Mouse (Mus musculus): ENCODE results near the gene Fnbp1l. TPM values are rescaled to one million over a fixed set of nuclear protein-coding genes. Genes with fewer than 3 reads are reported as not detected.

Gene Fnbp1l
- polyA plus RNA-seq, 1 experiment from 2014 or later: 19.8 TPM

- peaks cover 11% of the 10 kb centered on the region; the same call in 1 of the 2 replicates for H3K4me1 ChIP-seq (replicated peaks; ENCODE audit: control insufficient read depth, insufficient read depth, low read length)
- H3K9ac ChIP-seq (ENCODE audit: low read depth, low read length): no peak overlapping the region
- H3K4me2 ChIP-seq (replicated peaks; ENCODE audit: low read depth): peak overlapping the region; percentile 57; the same call in 1 of the 2 replicates
- H3K9me3 ChIP-seq (ENCODE audit: control insufficient read depth): no peaks in the 10 kb centered on the region
- ATAC-seq: peak; percentile 57
- TF ChIP-seq CTCF (IDR thresholded peaks at IDR 0.05; ENCODE audit: low read depth): no peak
- peak overlapping the region; percentile 94 for H3K27ac ChIP-seq (ENCODE audit: low read depth, low read length)
- WGBS: 41% methylated on average over 11 of the region's 11 CpGs
- no peak overlapping the region for H3K4me3 ChIP-seq (ENCODE audit: low read depth, low read length)
- H3K36me3 ChIP-seq (ENCODE audit: control insufficient read depth, insufficient read depth): peaks cover 16% of the 10 kb centered on the region; the same call in 1 of the 2 replicates
- no peaks in the 10 kb centered on the region for H3K27me3 ChIP-seq (replicated peaks; ENCODE audit: control insufficient read depth, insufficient read depth, low read length)
Observed at GRCm38 (mm10) chr3:122509534-122510239, 109.8 kb downstream of the Fnbp1l start.

- ATAC-seq: no peak
- Histone ChIP-seq H3K27ac (ENCODE audit: low read depth, low read length) (peak overlapping the region; percentile 94), H3K4me3 (ENCODE audit: low read depth, low read length) (no peak overlapping the region), H3K36me3 (ENCODE audit: control insufficient read depth, insufficient read depth) (peaks cover 16% of the 10 kb centered on the region; the same call in 1 of the 2 replicates), H3K27me3 (replicated peaks; ENCODE audit: control insufficient read depth, insufficient read depth, low read length) (no peaks in the 10 kb centered on the region), H3K4me1 (replicated peaks; ENCODE audit: control insufficient read depth, insufficient read depth, low read length) (peaks cover 13% of the 10 kb centered on the region; the same call in 1 of the 2 replicates), H3K4me2 (replicated peaks; ENCODE audit: low read depth) (no peak overlapping the region), H3K9me3 (ENCODE audit: control insufficient read depth) (no peaks in the 10 kb centered on the region), H3K9ac (ENCODE audit: low read depth, low read length) (no peak overlapping the region)
- TF ChIP-seq CTCF (IDR thresholded peaks at IDR 0.05; ENCODE audit: low read depth): peak; percentile 96
- 30% methylated on average over 5 of the region's 5 CpGs for WGBS
Observed at GRCm38 (mm10) chr3:122509084-122509483, 110.4 kb downstream of the Fnbp1l start.

GRCm38 (mm10) chr3:122507826-122508225 lies 111.7 kb downstream of the Fnbp1l start:
- H3K9ac ChIP-seq (ENCODE audit: low read depth, low read length): no peak overlapping the region
- no peak for TF ChIP-seq CTCF (IDR thresholded peaks at IDR 0.05; ENCODE audit: low read depth)
- no peaks in the 10 kb centered on the region for H3K27me3 ChIP-seq (replicated peaks; ENCODE audit: control insufficient read depth, insufficient read depth, low read length)
- H3K4me1 ChIP-seq (replicated peaks; ENCODE audit: control insufficient read depth, insufficient read depth, low read length): peaks cover 13% of the 10 kb centered on the region; the same call in 1 of the 2 replicates
- H3K27ac ChIP-seq (ENCODE audit: low read depth, low read length): no peak overlapping the region
- no peaks in the 10 kb centered on the region for H3K9me3 ChIP-seq (ENCODE audit: control insufficient read depth)
- WGBS: 96% methylated on average over 14 of the region's 14 CpGs
- ATAC-seq: no peak
- no peak overlapping the region for H3K4me3 ChIP-seq (ENCODE audit: low read depth, low read length)
- no peak overlapping the region for H3K4me2 ChIP-seq (replicated peaks; ENCODE audit: low read depth)
- peaks cover 14% of the 10 kb centered on the region; the same call in 1 of the 2 replicates for H3K36me3 ChIP-seq (ENCODE audit: control insufficient read depth, insufficient read depth)

GRCm38 (mm10) chr3:122506343-122506916 lies 113.1 kb downstream of the Fnbp1l start:
- TF ChIP-seq CTCF (IDR thresholded peaks at IDR 0.05; ENCODE audit: low read depth): no peak
- ATAC-seq: no peak
- H3K9me3 ChIP-seq (ENCODE audit: control insufficient read depth): no peaks in the 10 kb centered on the region
- 0 out of 2 replicates have a peak, but pooled peaks cover 7% of the 10 kb centered on the region for H3K36me3 ChIP-seq (ENCODE audit: control insufficient read depth, insufficient read depth)
- no peak overlapping the region for H3K9ac ChIP-seq (ENCODE audit: low read depth, low read length)
- peaks cover 13% of the 10 kb centered on the region; the same call in 1 of the 2 replicates for H3K4me1 ChIP-seq (replicated peaks; ENCODE audit: control insufficient read depth, insufficient read depth, low read length)
- no peaks in the 10 kb centered on the region for H3K27me3 ChIP-seq (replicated peaks; ENCODE audit: control insufficient read depth, insufficient read depth, low read length)
- 55% methylated on average over 10 of the region's 10 CpGs for WGBS
- no peak overlapping the region for H3K27ac ChIP-seq (ENCODE audit: low read depth, low read length)
- no peak overlapping the region for H3K4me2 ChIP-seq (replicated peaks; ENCODE audit: low read depth)
- no peak overlapping the region for H3K4me3 ChIP-seq (ENCODE audit: low read depth, low read length)

- H3K27me3 ChIP-seq (replicated peaks; ENCODE audit: control insufficient read depth, insufficient read depth, low read length): no peaks in the 10 kb centered on the region
- H3K4me3 ChIP-seq (ENCODE audit: low read depth, low read length): no peak overlapping the region
- H3K27ac ChIP-seq (ENCODE audit: low read depth, low read length): no peak overlapping the region
- H3K4me2 ChIP-seq (replicated peaks; ENCODE audit: low read depth): no peak overlapping the region
- 87% methylated on average over 9 of the region's 9 CpGs for WGBS
- H3K9me3 ChIP-seq (ENCODE audit: control insufficient read depth): no peaks in the 10 kb centered on the region
- H3K4me1 ChIP-seq (replicated peaks; ENCODE audit: control insufficient read depth, insufficient read depth, low read length): 0 out of 2 replicates have a peak, but pooled peaks cover 2% of the 10 kb centered on the region
- no peak for ATAC-seq
- TF ChIP-seq CTCF (IDR thresholded peaks at IDR 0.05; ENCODE audit: low read depth): no peak
- no peak overlapping the region for H3K9ac ChIP-seq (ENCODE audit: low read depth, low read length)
- no peaks in the 10 kb centered on the region for H3K36me3 ChIP-seq (ENCODE audit: control insufficient read depth, insufficient read depth)
Observed at GRCm38 (mm10) chr3:122500929-122501328, 118.6 kb downstream of the Fnbp1l start.

- no peak overlapping the region for H3K27ac ChIP-seq (ENCODE audit: low read depth, low read length)
- no peaks in the 10 kb centered on the region for H3K36me3 ChIP-seq (ENCODE audit: control insufficient read depth, insufficient read depth)
- no peak for ATAC-seq
- no peak overlapping the region for H3K9ac ChIP-seq (ENCODE audit: low read depth, low read length)
- no peaks in the 10 kb centered on the region for H3K27me3 ChIP-seq (replicated peaks; ENCODE audit: control insufficient read depth, insufficient read depth, low read length)
- no peaks in the 10 kb centered on the region for H3K9me3 ChIP-seq (ENCODE audit: control insufficient read depth)
- 83% methylated on average over 6 of the region's 6 CpGs for WGBS
- TF ChIP-seq CTCF (IDR thresholded peaks at IDR 0.05; ENCODE audit: low read depth): no peak
- no peak overlapping the region for H3K4me2 ChIP-seq (replicated peaks; ENCODE audit: low read depth)
- no peak overlapping the region for H3K4me3 ChIP-seq (ENCODE audit: low read depth, low read length)
- 0 out of 2 replicates have a peak, but pooled peaks cover 2% of the 10 kb centered on the region for H3K4me1 ChIP-seq (replicated peaks; ENCODE audit: control insufficient read depth, insufficient read depth, low read length)
Observed at GRCm38 (mm10) chr3:122499647-122500046, 119.9 kb downstream of the Fnbp1l start.

Measured in intestine, postnatal 0 days (tissue).